Mouse (Mus musculus) small intestine, adult 2 months (tissue): ENCODE data around the gene 4930595D18Rik.

ENCODE experiments used
- CTCF ChIP-seq: fragments of 200-500 bp; IDR thresholded peaks from 2 replicates; pipeline ENCODE4 v1.5.1; 2012; ENCODE audit warnings: low read depth, mild to moderate bottlenecking, control low read depth, inconsistent platforms, low read length, moderate library complexity, mixed read lengths; ENCODE audit not compliant: insufficient replicate concordance, insufficient read length; ENCODE audit errors: extremely low read depth
- POLR2A ChIP-seq: fragments of 200-500 bp; IDR thresholded peaks from 2 replicates; pipeline ENCODE4 v1.6.1; 2012; ENCODE audit warnings: low read depth, mild to moderate bottlenecking, control low read depth, inconsistent platforms, low read length, moderate library complexity

DNA sequence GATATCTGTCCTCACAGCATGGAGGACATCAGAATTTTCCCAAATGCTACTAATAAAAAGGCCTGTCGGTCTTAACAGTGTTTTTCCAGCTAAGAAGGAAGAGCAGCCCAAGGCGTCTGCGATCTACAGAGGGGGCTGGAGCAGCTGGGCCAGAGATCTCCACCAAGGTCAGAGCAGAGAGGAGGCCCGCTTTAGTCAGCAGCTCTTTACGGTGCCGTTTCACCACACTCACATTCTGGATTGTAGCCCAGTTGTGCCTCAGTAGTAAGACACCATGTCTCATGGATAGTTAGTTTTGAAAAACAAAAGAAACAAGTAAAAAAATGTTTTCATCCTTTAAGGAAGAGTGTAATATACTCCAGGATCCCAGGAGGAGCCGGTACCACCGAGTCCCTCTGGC lies 73.1 kb downstream of the 4930595D18Rik start:
- no peak for TF ChIP-seq CTCF
- no peak for TF ChIP-seq POLR2A
